Mouse (Mus musculus) hindbrain, embryonic 13.5 days (tissue): ENCODE measurements around the gene Serp2. TPM values are rescaled to one million over a fixed set of nuclear protein-coding genes. Genes with fewer than 3 reads are reported as not detected.
"Not testable (repeated sequence)": the region's sequence is repeated elsewhere in the genome, so short reads cannot be mapped to it uniquely, and the experiment has no call there.

ENCODE experiments used
- ATAC-seq: fragments of 200-750 bp; cut with Nextera tagmentation; 2 replicates; pipeline ENCODE4 v1.8.0; 2017; ENCODE audit warnings: moderate TSS enrichment; ENCODE audit not compliant: low FRiP score
- H3K27ac ChIP-seq: fragments of 300-500 bp; sonication (generic); 2 replicates; pipeline ENCODE4 v1.5.1; 2015; ENCODE audit warnings: inconsistent platforms, mild to moderate bottlenecking, moderate library complexity
- H3K27me3 ChIP-seq: fragments of 300-500 bp; sonication (generic); 2 replicates; pipeline ENCODE4 v1.6.1; 2015; ENCODE audit warnings: mild to moderate bottlenecking, inconsistent platforms
- H3K36me3 ChIP-seq: fragments of 300-500 bp; sonication (generic); 2 replicates; pipeline ENCODE4 v1.6.1; 2015; ENCODE audit warnings: mild to moderate bottlenecking, inconsistent platforms
- H3K4me1 ChIP-seq: fragments of 300-500 bp; sonication (generic); replicated peaks from 2 replicates; pipeline ENCODE4 v1.6.1; 2015; ENCODE audit warnings: inconsistent platforms
- H3K4me2 ChIP-seq: fragments of 300-500 bp; sonication (generic); 2 replicates; pipeline ENCODE4 v1.6.1; 2015; ENCODE audit warnings: inconsistent platforms, mild to moderate bottlenecking, moderate library complexity
- H3K4me3 ChIP-seq: fragments of 300-500 bp; sonication (generic); 2 replicates; pipeline ENCODE4 v1.5.1; 2015; ENCODE audit warnings: mild to moderate bottlenecking, inconsistent platforms
- H3K9ac ChIP-seq: fragments of 300-500 bp; sonication (generic); 2 replicates; pipeline ENCODE4 v1.6.1; 2015; ENCODE audit warnings: mild to moderate bottlenecking, inconsistent platforms
- H3K9me3 ChIP-seq: fragments of 300-500 bp; sonication (generic); 2 replicates; pipeline ENCODE4 v1.6.1; 2016; ENCODE audit warnings: inconsistent platforms
- WGBS: fragments of 180-500 bp; shearing (Covaris S2); methylation state at CpG from one replicate; pipeline ENCODE4 v1.1.7; 2015; 5-methylcytosine and 5-hydroxymethylcytosine counted together
- polyA plus RNA-seq: library from polyadenylated mRNA; unstranded; fragments of >200 nt; fragmentation: Nextera tagmentation; extraction: Ambion mirVana; gene quantifications from 2 replicates; pipeline ENCODE4 v1.2.1, GENCODE M21; 2015

The Serp2 gene
- polyA plus RNA-seq, 1 experiment from 2014 or later: 128 TPM

DNA sequence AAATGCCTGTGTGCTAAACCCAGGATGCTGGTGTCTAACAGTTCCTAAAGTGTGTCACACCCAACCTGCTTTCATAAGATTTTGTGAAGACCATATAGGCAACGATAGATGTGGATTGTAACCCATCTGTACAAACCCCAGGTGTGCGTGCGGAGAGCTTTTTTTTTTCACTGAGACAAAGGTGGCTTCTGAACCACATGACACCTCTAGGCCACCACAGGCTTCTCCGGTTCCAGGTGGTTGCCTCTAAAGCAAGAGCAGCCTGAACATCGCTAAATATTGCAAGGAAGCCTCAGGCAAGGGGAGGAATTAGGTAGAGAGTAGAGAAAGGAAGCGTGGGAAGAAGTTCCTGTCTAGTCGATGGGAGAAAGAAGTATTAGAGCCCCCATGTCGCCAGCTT is 10.0 kb upstream of the Serp2 start:
- H3K4me3 ChIP-seq: no peak overlapping the region
- no peaks in the 10 kb centered on the region for H3K4me1 ChIP-seq
- no peak overlapping the region for H3K27ac ChIP-seq
- no peak for ATAC-seq
- H3K9me3 ChIP-seq: no peaks in the 10 kb centered on the region
- no peaks in the 10 kb centered on the region for H3K36me3 ChIP-seq
- no peak overlapping the region for H3K4me2 ChIP-seq
- H3K9ac ChIP-seq: no peak overlapping the region
- WGBS: 86% methylated on average over 8 of the region's 8 CpGs
- no peaks in the 10 kb centered on the region for H3K27me3 ChIP-seq

DNA sequence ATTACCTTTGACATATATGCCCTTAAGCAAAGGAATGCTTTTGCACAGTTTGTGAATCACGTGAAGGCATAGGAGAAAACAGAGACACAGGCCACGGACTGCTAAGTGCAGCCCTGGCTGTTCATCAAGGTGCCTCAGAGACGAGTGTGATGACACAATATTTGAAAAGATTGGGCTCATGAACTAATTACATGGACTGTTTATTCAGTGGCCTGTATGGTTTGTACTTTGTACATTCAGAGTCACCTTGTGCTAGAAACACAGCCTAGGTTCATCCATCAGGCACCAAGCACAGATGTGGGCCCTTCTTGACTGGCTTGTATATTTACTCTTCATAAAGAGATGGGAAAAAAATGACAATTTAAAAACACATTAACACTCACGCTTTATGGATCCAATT is 9.5 kb upstream of the Serp2 start:
- H3K4me1 ChIP-seq: no peaks in the 10 kb centered on the region
- no peaks in the 10 kb centered on the region for H3K36me3 ChIP-seq
- H3K27me3 ChIP-seq: no peaks in the 10 kb centered on the region
- no peak overlapping the region for H3K4me2 ChIP-seq
- no peak overlapping the region for H3K9ac ChIP-seq
- H3K27ac ChIP-seq: no peak overlapping the region
- no peaks in the 10 kb centered on the region for H3K9me3 ChIP-seq
- no peak overlapping the region for H3K4me3 ChIP-seq
- 82% methylated on average over 4 of the region's 4 CpGs for WGBS
- ATAC-seq: no peak

DNA sequence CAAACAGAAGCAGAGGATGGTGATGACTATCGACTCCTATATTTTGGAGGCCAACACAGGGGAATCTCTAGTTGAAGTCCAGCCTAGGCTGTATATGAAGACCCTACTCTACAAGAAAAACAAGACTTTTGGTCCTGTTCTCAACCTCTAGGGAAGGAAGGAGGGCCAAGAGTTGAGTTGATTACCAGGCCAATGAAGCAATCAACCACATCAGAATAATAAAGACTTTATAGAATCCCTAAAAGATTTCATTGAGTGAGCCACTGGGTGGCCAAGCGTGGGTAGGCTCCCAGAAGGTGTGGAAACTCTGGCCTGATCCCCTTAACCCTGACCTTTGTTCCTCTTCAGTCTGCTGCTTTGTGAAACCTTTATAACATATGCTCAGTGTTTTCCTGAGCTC is 2.5 kb upstream of the Serp2 start:
- 91% methylated on average over 2 of the region's 2 CpGs for WGBS
- H3K4me1 ChIP-seq: peaks cover 22% of the 10 kb centered on the region
- no peak overlapping the region for H3K4me2 ChIP-seq
- H3K9ac ChIP-seq: no peak overlapping the region
- H3K4me3 ChIP-seq: no peak overlapping the region
- no peaks in the 10 kb centered on the region for H3K9me3 ChIP-seq
- no peaks in the 10 kb centered on the region for H3K36me3 ChIP-seq
- no peak overlapping the region for H3K27ac ChIP-seq
- H3K27me3 ChIP-seq: no peaks in the 10 kb centered on the region
- ATAC-seq: no peak

DNA sequence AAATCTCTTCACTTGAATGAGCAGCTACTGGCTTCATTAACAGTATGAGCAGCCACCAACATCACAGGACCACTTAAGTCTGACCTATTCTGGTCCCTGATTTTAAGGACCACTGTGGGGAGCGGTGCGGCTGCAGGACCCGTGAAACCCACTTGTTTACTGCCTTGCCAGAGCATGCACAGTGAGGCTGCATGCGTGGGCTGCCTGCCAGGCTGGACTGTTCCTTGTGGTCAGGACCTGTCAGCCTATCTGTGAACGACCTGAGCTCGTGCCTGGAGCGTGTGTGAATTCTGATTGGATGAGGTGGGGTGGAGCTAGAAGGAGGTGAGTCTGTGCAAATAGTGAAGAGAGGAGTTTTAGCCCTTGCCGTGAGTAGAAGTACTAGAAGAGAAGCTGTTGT is 1.5 kb upstream of the Serp2 start:
- not testable (repeated sequence) for ATAC-seq, H3K36me3 ChIP-seq, H3K9ac ChIP-seq, H3K4me2 ChIP-seq, H3K27ac ChIP-seq, H3K4me3 ChIP-seq, H3K27me3 ChIP-seq, H3K9me3 ChIP-seq
- 66% methylated on average over 8 of the region's 8 CpGs for WGBS
- peaks cover 31% of the 10 kb centered on the region for H3K4me1 ChIP-seq

DNA sequence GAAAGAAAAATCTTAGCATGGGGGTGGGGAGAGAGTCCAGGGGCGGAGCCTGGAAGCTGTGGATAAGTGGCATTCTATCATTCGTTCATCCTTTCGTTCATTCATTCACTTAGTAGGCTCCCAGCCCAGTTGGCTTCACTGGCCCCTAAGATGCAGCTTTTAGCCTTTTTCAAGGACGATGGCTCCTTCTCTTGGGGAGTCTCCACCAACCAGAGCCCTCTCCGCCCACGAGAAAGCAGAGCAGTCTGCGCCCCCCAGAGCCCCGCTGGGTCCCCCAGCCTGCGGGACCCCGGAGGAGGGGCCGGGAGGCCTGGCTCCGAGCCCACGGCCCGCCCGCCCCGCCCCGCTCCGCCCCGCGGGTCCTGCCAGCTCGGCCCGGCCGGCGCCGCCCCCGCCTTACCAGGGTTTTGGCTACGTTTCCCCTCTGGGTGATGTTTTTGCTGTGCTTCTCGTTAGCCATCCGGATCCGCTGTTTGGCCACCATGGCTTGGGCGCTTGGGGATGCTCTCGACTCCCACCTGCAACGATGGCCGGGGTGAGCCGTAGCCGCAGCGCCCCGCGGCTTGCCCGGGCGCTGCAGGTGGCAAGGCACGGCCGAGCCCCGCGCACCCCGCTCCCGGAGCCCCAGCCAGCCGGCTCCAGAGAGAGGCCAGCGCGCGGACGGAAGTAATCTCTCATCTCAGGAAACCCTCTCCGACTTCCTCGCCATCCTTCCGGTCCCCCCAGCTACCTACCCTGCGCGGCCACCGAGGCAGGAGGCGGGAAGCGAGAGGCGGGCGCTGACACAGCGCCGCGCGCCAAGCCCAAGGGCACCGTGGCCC is 448 bp downstream of the Serp2 start:
- Histone ChIP-seq H3K9ac (peak overlapping the region; percentile 90), H3K4me2 (peak overlapping the region; percentile 87), H3K27me3 (no peaks in the 10 kb centered on the region), H3K27ac (peak overlapping the region; percentile 92), H3K4me1 (peaks cover 33% of the 10 kb centered on the region), H3K9me3 (no peaks in the 10 kb centered on the region), H3K36me3 (no peaks in the 10 kb centered on the region), H3K4me3 (peak overlapping the region; percentile 74)
- WGBS: under 1% methylated on average over 67 of the region's 67 CpGs
- peak; percentile 81 for ATAC-seq

DNA sequence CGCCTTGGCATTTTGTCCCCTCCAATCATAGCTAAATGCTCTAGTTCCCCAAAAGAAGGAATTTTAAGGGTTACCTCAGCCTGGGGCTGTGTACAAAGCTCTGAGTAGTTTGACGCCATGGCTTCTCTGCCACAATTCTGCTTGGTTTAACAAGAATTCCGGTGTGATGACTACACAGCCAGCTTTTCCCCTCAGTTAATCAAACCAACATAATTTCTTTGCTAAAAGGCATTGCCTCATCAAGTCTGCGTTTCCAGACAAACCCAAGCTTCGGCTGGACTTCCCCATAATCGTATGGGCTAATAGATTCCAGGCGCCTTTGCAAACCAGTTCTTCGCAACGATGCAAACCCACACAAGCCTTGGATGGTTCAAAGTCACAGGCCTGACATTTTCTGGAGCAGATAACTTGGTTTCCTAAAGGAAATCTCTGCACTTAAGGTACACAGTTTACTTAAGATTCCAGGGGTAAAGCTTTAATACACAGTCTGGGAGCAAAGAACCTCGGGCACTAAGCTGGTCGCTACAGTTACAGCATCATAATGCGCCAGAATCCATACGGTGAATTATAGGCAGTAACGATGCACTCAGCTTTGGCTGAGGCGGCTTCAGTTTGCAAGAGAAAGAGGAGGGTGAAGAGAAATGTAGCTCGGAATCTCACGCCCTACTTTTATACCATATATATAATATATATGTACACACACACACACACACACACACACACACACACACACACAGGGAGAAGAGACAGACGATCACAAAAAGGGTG is 1.2 kb downstream of the Serp2 start:
- Histone ChIP-seq H3K4me3 (peak overlapping the region; percentile 74), H3K9me3 (no peaks in the 10 kb centered on the region), H3K27ac (peak overlapping the region; percentile 92), H3K4me2 (peak overlapping the region; percentile 87), H3K9ac (peak overlapping the region; percentile 90), H3K27me3 (no peaks in the 10 kb centered on the region), H3K36me3 (no peaks in the 10 kb centered on the region), H3K4me1 (peaks cover 33% of the 10 kb centered on the region)
- 0 out of 2 replicates have a peak, but pooled peaks have one; percentile 8 for ATAC-seq
- WGBS: 58% methylated on average over 18 of the region's 18 CpGs

DNA sequence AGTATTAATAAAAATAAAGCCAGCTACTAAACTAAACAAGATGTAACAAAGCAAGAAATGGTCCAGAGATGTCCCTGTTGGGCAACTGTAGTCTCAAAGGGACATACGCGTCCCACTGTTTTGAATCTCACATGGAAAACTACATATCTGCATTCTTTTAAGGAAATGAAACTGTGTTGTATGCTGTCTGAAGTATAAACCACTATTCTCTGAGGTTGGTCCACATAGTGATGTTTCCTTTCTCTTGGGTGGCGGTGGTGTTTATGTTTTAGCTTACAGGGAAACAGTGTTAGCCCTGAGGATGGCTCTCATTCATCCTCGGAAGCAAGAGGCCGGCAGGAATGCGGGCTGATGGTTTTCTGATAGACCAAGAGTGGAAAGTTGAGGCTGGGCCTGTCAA is 12.6 kb downstream of the Serp2 start:
- H3K4me1 ChIP-seq: peaks cover 7% of the 10 kb centered on the region
- no peak overlapping the region for H3K4me3 ChIP-seq
- H3K4me2 ChIP-seq: no peak overlapping the region
- H3K27me3 ChIP-seq: no peaks in the 10 kb centered on the region
- H3K9ac ChIP-seq: no peak overlapping the region
- no peaks in the 10 kb centered on the region for H3K9me3 ChIP-seq
- no peak for ATAC-seq
- H3K27ac ChIP-seq: no peak overlapping the region
- H3K36me3 ChIP-seq: peaks cover 34% of the 10 kb centered on the region
- 94% methylated on average over 6 of the region's 6 CpGs for WGBS

DNA sequence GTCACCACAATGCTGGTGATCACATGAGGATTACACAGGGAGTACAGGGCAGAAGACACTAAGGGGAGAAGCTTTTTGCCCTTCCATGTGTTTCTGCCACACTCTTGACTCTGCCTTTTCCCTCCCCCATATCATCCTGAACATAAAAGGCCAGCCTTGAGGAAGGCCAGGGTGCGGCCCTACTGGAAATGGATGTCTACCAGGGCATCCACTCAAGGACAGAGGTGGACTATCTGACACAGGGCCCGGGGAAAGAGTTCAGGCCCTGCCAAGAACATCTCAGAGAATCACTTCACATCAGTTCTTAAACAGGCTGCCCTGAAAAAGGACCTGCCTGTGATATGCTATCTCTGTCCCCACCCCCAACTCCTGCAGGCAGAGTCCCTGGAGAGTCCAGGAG is 15.3 kb downstream of the Serp2 start:
- ATAC-seq: no peak
- peaks cover 16% of the 10 kb centered on the region; the same call in 1 of the 2 replicates for H3K36me3 ChIP-seq
- H3K27ac ChIP-seq: peak overlapping the region; percentile 26; the same call in 1 of the 2 replicates
- peaks cover 7% of the 10 kb centered on the region for H3K4me1 ChIP-seq
- H3K27me3 ChIP-seq: no peaks in the 10 kb centered on the region
- WGBS: 82% methylated on average over 2 of the region's 2 CpGs
- no peaks in the 10 kb centered on the region for H3K9me3 ChIP-seq
- H3K9ac ChIP-seq: no peak overlapping the region
- H3K4me3 ChIP-seq: no peak overlapping the region
- H3K4me2 ChIP-seq: no peak overlapping the region

DNA sequence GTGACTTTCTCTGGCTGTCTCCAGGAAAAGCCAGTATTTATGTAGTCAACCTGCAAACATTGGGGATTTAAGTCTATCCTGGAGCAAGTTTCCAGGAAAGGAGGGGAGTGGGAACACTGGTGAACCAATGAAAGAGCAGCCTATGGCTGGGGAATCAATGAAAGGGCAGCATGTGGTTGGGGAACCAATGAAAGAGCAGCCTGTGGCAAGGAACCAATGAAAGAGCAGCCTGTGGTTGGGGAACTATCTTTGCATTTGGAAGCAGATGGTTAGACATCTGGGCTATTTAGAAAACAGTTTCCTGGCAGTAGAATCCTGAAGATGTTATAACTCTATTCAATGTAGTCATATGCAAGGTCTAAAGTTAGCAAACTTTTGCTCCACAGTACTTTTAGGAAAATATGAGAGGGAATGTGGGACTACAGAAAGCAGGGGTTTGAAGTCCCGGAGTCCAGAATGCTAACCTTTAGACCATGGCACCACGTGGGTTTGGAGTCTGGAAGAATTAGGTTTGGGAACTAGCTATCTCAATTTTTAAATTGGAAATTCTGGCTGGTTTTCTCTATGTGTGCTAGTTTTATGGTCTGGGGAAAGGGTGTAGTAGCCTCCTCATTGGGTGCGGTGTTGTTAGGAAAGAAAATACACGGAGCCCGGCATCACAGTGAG is 16.6 kb downstream of the Serp2 start:
- Histone ChIP-seq H3K4me2 (no peak overlapping the region), H3K4me1 (peaks cover 7% of the 10 kb centered on the region), H3K27me3 (no peaks in the 10 kb centered on the region), H3K9me3 (no peaks in the 10 kb centered on the region), H3K27ac (no peak overlapping the region), H3K4me3 (no peak overlapping the region), H3K9ac (no peak overlapping the region), H3K36me3 (peaks cover 16% of the 10 kb centered on the region; the same call in 1 of the 2 replicates)
- no peak for ATAC-seq
- 93% methylated on average over 5 of the region's 5 CpGs for WGBS

DNA sequence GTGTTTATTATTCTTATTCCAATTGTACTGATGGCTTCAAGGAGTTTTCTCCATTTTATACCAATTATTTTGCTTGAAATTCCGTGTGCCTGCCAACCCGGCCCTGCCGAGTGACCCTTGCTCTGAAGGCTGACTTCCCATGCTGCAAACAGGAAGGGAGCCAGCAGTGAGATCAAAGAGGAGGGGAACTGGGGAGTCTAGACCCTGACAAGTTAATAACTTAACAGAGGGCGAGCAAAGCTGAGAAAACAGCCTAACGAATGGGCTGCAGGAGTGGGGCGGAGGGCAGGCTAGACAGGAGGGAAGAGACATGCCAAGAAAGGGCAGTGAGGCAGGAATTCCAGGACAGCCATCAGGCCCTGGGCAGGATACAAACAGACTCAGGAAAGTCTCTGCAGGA is 19.8 kb downstream of the Serp2 start:
- WGBS: 38% methylated on average over 6 of the region's 6 CpGs
- Histone ChIP-seq H3K27me3 (no peaks in the 10 kb centered on the region), H3K9me3 (no peaks in the 10 kb centered on the region), H3K9ac (no peak overlapping the region), H3K36me3 (peaks cover 9% of the 10 kb centered on the region; the same call in 1 of the 2 replicates), H3K27ac (no peak overlapping the region), H3K4me2 (no peak overlapping the region), H3K4me3 (no peak overlapping the region), H3K4me1 (peaks cover 26% of the 10 kb centered on the region)
- no peak for ATAC-seq

DNA sequence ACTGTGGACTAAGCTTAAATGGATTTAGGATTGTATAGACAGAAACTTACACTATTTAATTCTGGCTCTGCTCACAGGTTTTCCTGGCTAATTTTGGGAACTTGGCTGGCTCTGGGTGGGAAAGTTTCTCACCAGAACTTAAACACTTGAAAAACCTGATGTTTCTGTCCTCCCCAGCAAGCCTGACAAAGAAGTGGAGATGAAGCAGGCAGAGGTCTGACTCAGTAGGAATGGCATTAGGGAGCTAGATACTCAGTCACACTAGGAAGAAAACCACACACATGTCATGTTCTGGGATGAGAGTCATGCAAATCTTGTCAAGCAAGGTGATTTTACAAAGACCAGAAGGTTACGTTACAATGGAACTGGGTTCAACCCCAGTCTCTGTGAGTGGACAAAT is 21.6 kb downstream of the Serp2 start:
- Histone ChIP-seq H3K4me3 (no peak overlapping the region), H3K9ac (no peak overlapping the region), H3K27me3 (no peaks in the 10 kb centered on the region), H3K9me3 (no peaks in the 10 kb centered on the region), H3K4me2 (no peak overlapping the region), H3K27ac (no peak overlapping the region), H3K4me1 (peaks cover 19% of the 10 kb centered on the region), H3K36me3 (peaks cover 9% of the 10 kb centered on the region; the same call in 1 of the 2 replicates)
- ATAC-seq: no peak
- WGBS: 93% methylated on average over 1 of the region's 1 CpGs

DNA sequence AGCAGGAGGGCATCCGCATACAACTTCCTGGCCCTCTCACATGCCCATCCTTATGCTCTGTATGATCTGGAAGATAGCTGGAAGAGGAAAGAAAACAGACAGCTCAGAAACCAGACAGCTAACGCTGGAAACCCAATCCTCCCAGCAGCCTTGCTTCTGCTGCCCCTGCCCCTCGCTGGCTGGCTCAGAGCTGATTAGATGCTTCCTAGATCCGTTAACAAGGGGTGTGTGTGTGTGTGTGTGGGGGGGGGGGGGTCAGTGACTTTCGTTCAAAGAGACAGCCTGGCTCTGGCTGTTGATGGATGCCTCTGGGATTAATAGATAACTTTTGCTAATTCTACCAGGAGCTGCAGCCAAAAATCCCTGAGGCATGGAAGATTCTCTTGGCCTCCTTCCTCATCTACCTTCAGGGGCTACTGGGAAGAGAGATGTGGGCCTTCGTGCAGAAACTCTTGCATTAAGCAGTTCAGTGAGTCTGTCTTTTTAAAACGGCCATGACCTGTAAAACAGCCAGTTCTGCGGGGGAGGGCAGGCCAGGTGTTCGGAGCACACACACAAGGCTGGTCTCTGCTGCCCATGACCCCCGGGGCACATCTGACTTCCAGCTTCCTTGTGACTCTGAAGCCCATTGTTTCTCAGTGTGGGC is 23.4 kb downstream of the Serp2 start:
- Histone ChIP-seq H3K4me3 (peak overlapping the region; percentile 26), H3K4me1 (peaks cover 29% of the 10 kb centered on the region), H3K9me3 (no peaks in the 10 kb centered on the region), H3K4me2 (peak overlapping the region; percentile 49), H3K27me3 (no peaks in the 10 kb centered on the region), H3K36me3 (no peaks in the 10 kb centered on the region), H3K27ac (peak overlapping the region; percentile 86), H3K9ac (peak overlapping the region; percentile 58)
- ATAC-seq: peak; percentile 65
- WGBS: 14% methylated on average over 10 of the region's 10 CpGs
